Mouse (Mus musculus): Measurements from ENCODE around the gene Notch2.

Notch2 gene

DNA sequence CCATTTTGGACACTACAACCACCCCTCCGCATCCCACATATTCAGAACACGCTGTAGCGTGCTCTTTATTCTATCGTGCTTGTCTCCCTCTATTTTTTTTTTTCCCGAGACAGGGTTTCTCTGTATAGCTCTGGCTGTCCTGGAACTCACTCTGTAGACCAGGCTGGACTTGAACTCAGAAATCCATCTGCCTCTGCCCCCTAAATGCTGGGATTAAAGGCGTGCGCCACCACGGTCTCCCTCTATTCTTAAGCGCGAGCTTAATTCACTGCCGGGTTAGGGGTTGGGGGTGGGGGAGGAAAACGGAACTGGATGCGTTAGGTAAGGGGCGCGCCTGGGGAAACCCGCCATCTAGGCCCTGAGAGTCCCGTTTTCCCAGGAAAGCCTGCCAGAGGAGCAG lies 147.0 kb downstream of the Notch2 start, which contains the start of gene Adam30:
Gene Adam30 (plus strand): TSS at position 301 of the 400 bp plus-strand sequence.
- no peak for DNase-seq

DNA sequence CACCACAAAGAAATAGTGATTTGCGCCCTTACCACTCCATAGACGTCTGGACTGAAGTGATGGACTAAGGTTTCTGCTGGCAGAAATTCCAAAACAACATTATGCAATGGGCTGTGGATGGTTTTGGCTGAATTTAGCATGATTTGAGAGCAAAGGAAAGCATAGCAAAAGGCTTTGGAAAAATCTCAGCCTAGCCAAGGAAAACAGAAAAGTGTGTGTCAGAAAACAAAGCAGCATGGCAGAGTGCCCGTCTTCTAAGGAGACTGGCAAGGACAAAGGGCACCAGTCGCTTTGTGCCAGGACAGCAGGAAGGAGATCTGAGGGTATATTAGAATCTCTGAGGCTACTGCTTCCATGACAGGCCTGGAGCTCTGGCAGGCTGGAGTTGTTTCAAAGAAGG lies 165.0 kb downstream of the Notch2 start:
- peak; percentile 10 for DNase-seq

DNA sequence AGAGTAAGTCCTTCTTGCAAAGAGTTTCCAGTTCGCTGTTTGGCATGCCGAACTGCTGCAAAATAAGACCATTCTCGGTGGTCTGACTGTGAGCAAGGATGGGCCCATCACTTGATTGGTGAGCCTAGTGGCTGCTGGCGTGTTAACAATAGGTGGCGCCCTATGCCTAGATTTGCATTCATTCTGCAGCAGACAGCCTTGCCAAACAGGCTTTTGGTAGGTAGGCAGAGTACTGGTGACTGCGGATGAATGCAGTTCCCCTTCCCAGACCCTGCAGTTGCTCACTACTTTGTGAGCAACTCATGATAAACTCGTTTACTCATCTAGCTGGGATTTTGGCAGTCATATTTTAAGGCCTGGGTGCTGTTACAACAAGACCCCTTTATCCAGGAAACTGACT lies 167.5 kb downstream of the Notch2 start:
- peak; percentile 63 for DNase-seq

DNA sequence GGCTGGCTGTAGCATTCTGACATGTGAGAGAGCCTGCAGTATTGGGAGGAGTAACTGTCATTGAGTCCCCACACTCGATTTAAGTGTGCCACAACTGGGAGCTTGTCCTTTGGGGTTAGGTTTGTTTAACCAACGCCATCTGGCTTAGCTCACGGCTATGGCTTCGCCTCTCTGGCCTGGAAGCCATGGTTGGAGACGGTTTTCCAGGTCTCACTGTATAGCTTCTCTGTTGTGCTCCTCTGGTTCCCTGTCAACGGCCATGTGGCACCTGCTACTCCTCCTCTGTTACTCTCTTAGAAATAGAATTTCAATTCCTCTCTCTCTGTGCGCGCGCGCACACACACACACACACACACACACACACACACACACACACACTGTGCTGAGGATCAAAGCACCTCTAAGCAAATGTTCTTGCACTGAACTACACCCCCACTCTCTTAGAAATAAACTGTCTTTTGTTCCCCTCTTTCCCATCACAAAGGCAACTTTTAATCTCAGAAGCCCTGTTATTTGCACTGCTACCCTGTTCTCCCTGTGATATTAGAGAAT lies 171.9 kb downstream of the Notch2 start:
- no peak for DNase-seq

DNA sequence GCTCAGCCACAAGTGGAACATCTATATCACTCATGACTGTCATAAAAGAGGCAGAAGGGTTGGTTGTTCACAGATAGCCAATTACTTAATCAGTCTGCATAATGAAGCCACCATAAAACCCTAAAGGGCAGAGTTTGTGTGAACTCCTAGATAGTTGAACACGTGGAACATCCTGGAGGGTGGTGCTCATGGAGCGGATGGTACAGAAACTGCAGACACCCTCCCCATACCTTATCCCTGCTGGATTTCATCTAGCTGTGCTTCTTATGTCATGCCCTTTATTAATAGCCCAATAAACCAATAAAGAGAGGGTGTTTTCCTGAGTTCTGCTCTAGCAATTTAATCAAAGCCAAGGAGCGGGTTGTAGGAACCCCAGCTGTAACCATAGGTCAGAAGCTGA lies 174.4 kb downstream of the Notch2 start:
- DNase-seq = no peak

DNA sequence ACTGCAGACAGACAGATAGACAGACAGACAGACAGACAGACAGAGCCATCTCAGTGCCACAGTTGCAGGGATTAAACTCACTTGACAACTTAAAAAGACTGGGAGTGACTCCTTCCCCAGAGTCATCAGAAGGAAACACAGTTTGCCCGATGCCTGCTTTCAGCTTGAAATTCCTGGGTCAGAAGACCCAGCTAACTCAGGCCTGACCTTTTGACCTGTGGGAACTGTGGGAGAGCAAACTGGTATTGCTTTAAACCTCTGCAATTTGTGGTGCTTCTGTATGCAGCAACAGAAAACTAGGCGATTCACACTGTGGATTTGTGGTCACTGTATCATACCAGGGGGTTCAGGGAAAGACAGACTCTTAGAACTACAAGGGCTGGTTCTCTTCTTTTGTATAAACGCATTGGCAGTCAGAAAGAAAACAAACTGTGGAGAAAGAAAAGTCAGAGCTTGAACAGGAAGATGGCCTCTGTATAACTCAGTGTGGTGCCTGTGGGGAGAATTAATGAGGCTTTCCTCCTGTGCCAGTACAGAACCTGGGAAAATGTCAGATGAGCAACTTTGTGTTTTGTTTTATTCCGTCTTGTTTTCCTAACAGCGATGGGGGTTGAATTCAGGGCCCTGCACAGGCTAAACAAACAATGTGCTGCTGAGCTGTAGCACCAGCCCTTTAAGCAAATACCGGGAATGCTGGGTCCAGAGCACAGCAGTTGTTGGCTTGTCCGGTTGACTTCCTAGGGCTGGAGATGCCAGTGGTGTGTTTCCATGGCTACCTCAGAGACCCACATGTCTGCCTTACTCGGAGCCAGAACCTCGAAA lies 184.6 kb downstream of the Notch2 start:
- DNase-seq = peak; percentile 5

DNA sequence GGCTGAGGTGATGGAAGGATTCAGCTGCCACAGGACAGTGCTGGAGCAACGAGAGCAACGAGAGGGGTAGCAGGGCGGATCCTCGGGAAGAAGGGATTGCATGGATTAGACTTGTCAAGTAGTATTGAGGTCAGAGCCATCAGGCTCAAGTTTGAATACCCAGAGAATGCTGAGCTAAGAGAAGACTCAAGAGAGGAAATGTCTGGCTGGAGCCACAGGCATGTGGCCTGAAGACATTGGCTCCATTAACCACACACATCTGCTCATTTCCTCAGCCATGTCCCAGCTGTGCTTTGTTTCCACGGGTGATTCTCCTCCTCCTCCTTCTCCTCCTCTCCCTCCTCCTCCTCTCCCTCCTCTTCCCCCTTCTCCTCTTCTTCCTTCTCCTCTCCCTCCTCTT lies 186.4 kb downstream of the Notch2 start:
- peak; percentile 11 for DNase-seq
